Comparison of ENCODE assay signal across 20 mouse cellular contexts in the genomic region with DNA sequence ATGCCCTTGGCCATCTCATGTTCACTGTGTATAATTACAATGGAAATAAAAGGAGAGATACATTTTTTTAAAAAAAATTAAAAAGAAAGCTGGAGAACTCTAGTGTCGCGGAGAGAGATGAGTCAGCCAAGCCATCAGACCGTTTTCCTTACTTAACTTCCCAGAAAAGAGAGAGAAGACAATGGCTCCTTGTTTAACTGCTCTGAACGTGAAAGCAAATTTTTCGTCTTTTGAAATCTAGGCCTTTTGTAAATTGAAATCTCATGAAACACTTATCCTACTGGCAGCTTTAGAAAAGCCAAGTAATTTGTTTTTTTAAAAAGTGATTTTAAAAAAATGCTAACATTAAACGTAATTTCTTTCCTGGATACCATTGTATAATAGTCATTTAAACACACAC.
DNase-seq lines count a peak whose midpoint lies in the region; ATAC-seq lines count a peak whose summit lies in the region.
"Had no signal": no experiment of that assay in that cellular context is flagged by ENCODE, and none has a peak within 500 bp of the region (broad histone marks: within the 10 kb centered on the region; RNA-seq: fewer than 3 reads in every experiment).

No protein-coding gene starts in this region.

- no peaks in the 10 kb centered on the region for H3K36me3 ChIP-seq in intestine, embryonic 16.5 days (ENCODE audit: control insufficient read depth, insufficient read depth, low read length)
- H3K36me3 ChIP-seq: embryonic facial prominence, embryonic 13.5 days; embryonic facial prominence, embryonic 15.5 days had no signal

- ATAC-seq in intestine, embryonic 16.5 days = no peak
- ATAC-seq: forebrain, embryonic 14.5 days; forebrain, embryonic 16.5 days had no signal

- H3K27me3 ChIP-seq in intestine, embryonic 16.5 days (replicated peaks; ENCODE audit: control insufficient read depth, insufficient read depth, low read length) = no peaks in the 10 kb centered on the region
- H3K27me3 ChIP-seq: embryonic facial prominence, embryonic 13.5 days; embryonic facial prominence, embryonic 15.5 days had no signal

- no peak overlapping the region for H3K4me3 ChIP-seq in intestine, embryonic 16.5 days (ENCODE audit: low read length)
- H3K4me3 ChIP-seq: embryonic facial prominence, embryonic 13.5 days; embryonic facial prominence, embryonic 15.5 days; erythroblast, embryonic 14.5 days had no signal

- no peak overlapping the region for H3K4me2 ChIP-seq in intestine, embryonic 16.5 days (ENCODE audit: low read depth, low read length)
- H3K4me2 ChIP-seq: embryonic facial prominence, embryonic 13.5 days; embryonic facial prominence, embryonic 15.5 days had no signal

- no peaks in the 10 kb centered on the region; the same call in 1 of the 2 replicates for H3K9me3 ChIP-seq in intestine, embryonic 16.5 days (ENCODE audit: control insufficient read depth, low read length)
- H3K9me3 ChIP-seq: embryonic facial prominence, embryonic 13.5 days; embryonic facial prominence, embryonic 15.5 days had no signal

- 66% methylated on average over 6 of the region's 6 CpGs for WGBS in intestine, embryonic 16.5 days

- peak; percentile 25 for DNase-seq in 3134 (ENCODE audit: extremely low read depth, insufficient read length, low spot score)
- peak; percentile 88 for DNase-seq in 3T3-L1 (ENCODE audit: low read depth, low spot score)
- peak; percentile 74 for DNase-seq in NIH3T3 (ENCODE audit: low read depth)
- DNase-seq in fibroblast of lung, adult 2 months (ENCODE audit: low read depth) = peak; percentile 54
- no peak for DNase-seq in cerebellum, adult 11-12 months
- no peak for DNase-seq in embryo, embryonic 9.5 days (ENCODE audit: extremely low spot score)
- DNase-seq: adrenal gland, adult 2 months; adrenal gland, postnatal 10 days; adrenal gland, postnatal 25 days; cerebellum, adult 18-20 months; cerebellum, adult 8-10 months; cerebellum, adult 9-11 months; cerebellum, postnatal 14 days; cerebellum, postnatal 36 days had no signal

- H3K9ac ChIP-seq in intestine, embryonic 16.5 days (ENCODE audit: low read depth, low read length) = no peak overlapping the region
- H3K9ac ChIP-seq: embryonic facial prominence, embryonic 13.5 days; embryonic facial prominence, embryonic 15.5 days had no signal

- no peaks in the 10 kb centered on the region for H3K4me1 ChIP-seq in intestine, embryonic 16.5 days (ENCODE audit: control insufficient read depth, insufficient read depth, low read length)
- H3K4me1 ChIP-seq: embryonic facial prominence, embryonic 13.5 days; embryonic facial prominence, embryonic 15.5 days had no signal

- H3K27ac ChIP-seq in intestine, embryonic 16.5 days (ENCODE audit: low read length) = no peak overlapping the region
- H3K27ac ChIP-seq: embryonic facial prominence, embryonic 13.5 days; embryonic facial prominence, embryonic 15.5 days had no signal

Comparison
In these comparisons a context has a peak if more than half of its experiments do, and no peak if none do; other contexts are left out.
1. DNase-seq: peak in 3134 (single experiment), 3T3-L1 (single experiment), NIH3T3 (single experiment) and fibroblast of lung, adult 2 months (single experiment); none in cerebellum, adult 11-12 months (single experiment) and embryo, embryonic 9.5 days (single experiment).